ENCODE assay signal across 40 mouse cellular contexts in the genomic region with DNA sequence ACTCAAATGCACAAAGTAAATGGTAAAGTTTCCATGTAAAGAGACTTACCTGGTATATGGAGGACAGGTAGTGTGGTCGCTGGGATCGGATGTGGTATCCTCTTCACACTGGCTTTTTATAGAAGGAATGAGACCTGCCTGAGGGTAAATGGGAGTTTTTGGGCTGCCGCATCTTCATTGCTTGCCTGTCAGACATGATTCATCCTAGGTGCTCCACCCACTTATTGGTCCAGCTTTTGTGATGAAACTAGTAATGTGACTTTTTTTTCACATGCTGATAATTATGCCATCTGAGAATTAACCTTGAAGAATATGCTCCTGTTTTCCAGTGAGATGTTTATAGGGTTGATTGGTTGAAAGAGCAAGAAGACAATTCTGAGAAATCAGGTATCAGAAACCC. TPM values are rescaled to one million over a fixed set of nuclear protein-coding genes. Genes with fewer than 3 reads are reported as not detected.
"Had no signal": no experiment of that assay in that cellular context is flagged by ENCODE, and none has a peak within 500 bp of the region (broad histone marks: within the 10 kb centered on the region; RNA-seq: fewer than 3 reads in every experiment).

Sprr1b (minus strand) TSS at position 101 of the 400 bp plus-strand sequence.

- H3K4me2 ChIP-seq: heart, embryonic 11.5 days; heart, embryonic 13.5 days; heart, embryonic 15.5 days; hindbrain, embryonic 13.5 days; hindbrain, embryonic 15.5 days; kidney, embryonic 15.5 days; limb, embryonic 13.5 days; liver, embryonic 11.5 days; liver, embryonic 13.5 days had no signal

- H3K4me3 ChIP-seq: heart, adult 2 months; heart, embryonic 13.5 days; heart, embryonic 15.5 days; hindbrain, embryonic 13.5 days; hindbrain, embryonic 15.5 days; kidney, embryonic 15.5 days; left cerebral cortex, adult 2 months; limb, embryonic 13.5 days; liver, embryonic 13.5 days had no signal

- H3K27me3 ChIP-seq: heart, embryonic 13.5 days; heart, embryonic 15.5 days; hindbrain, embryonic 13.5 days; hindbrain, embryonic 15.5 days; kidney, embryonic 15.5 days; limb, embryonic 13.5 days; liver, embryonic 13.5 days had no signal

- H3K27ac ChIP-seq: heart, adult 2 months; heart, embryonic 13.5 days; heart, embryonic 15.5 days; hindbrain, embryonic 13.5 days; hindbrain, embryonic 15.5 days; hindbrain, postnatal 0 days; kidney, embryonic 15.5 days; kidney, postnatal 0 days; left cerebral cortex, adult 2 months; limb, embryonic 13.5 days; liver, embryonic 13.5 days had no signal

- H3K9ac ChIP-seq: heart, embryonic 13.5 days; heart, embryonic 15.5 days; hindbrain, embryonic 13.5 days; hindbrain, embryonic 15.5 days; kidney, embryonic 15.5 days; limb, embryonic 13.5 days; liver, embryonic 13.5 days had no signal

- H3K36me3 ChIP-seq: heart, embryonic 13.5 days; heart, embryonic 15.5 days; hindbrain, embryonic 13.5 days; hindbrain, embryonic 15.5 days; kidney, embryonic 15.5 days; limb, embryonic 13.5 days; liver, embryonic 13.5 days had no signal

- H3K4me1 ChIP-seq: heart, embryonic 13.5 days; heart, embryonic 15.5 days; hindbrain, embryonic 13.5 days; hindbrain, embryonic 15.5 days; kidney, embryonic 15.5 days; limb, embryonic 13.5 days; liver, embryonic 13.5 days had no signal

- H3K9me3 ChIP-seq: heart, embryonic 13.5 days; heart, embryonic 15.5 days; hindbrain, embryonic 13.5 days; hindbrain, embryonic 15.5 days; kidney, embryonic 15.5 days; limb, embryonic 13.5 days; liver, embryonic 13.5 days had no signal

- ATAC-seq: hindbrain, postnatal 0 days; intestine, embryonic 16.5 days had no signal

- DNase-seq: gastrocnemius, postnatal 14 days; gastrocnemius, postnatal 36 days; heart, adult 11 months; heart, adult 2 months; heart, postnatal 14 days; heart, postnatal 36 days; kidney, adult 11 months; kidney, adult 2 months; kidney, adult 9 months; kidney, postnatal 14 days; kidney, postnatal 36 days; layer of hippocampus, adult 9-11 months; liver; liver, embryonic 13.5 days had no signal

RNA-seq across cellular contexts. Expression of gene Sprr1b, which starts in this region (rescaled TPM):
- total RNA-seq: gastrocnemius, adult 18-20 months; gastrocnemius, adult 8-10 months; gastrocnemius, postnatal 14 days; gastrocnemius, postnatal 36 days; heart, adult 2 months; heart, postnatal 14 days; heart, postnatal 36 days; hematopoietic stem cell, adult 5-6 weeks; hindbrain, postnatal 0 days; layer of hippocampus, adult 18-20 months; layer of hippocampus, adult 8-10 months; layer of hippocampus, postnatal 25 days; left cerebral cortex, adult 2 months; left cerebral cortex, postnatal 14 days; left cerebral cortex, postnatal 36 days had no signal
- polyA plus RNA-seq: gonadal fat pad, adult 2 months; heart, adult 2 months; heart, embryonic 11.5 days; heart, embryonic 13.5 days; heart, embryonic 15.5 days; heart, postnatal 0 days; hindbrain, embryonic 11.5 days; hindbrain, embryonic 13.5 days; hindbrain, embryonic 15.5 days; intestine, embryonic 14.5 days; kidney, adult 2 months; kidney, postnatal 0 days; large intestine, adult 2 months; limb, embryonic 11.5 days; limb, embryonic 13.5 days; liver, embryonic 11.5 days; liver, embryonic 13.5 days had no signal
